Mouse (Mus musculus) thymus, postnatal 0 days (tissue): ENCODE data around the gene Xpnpep3. TPM values are rescaled to one million over a fixed set of nuclear protein-coding genes. Genes with fewer than 3 reads are reported as not detected.
"Not testable (repeated sequence)": the region's sequence is repeated elsewhere in the genome, so short reads cannot be mapped to it uniquely, and the experiment has no call there.

Experiments
- DNase-seq: peaks from one replicate; pipeline ENCODE4 v3.0.0-alpha.2; 2015; ENCODE audit warnings: low spot score
- polyA plus RNA-seq: library from polyadenylated mRNA; unstranded; fragments of >200 nt; fragmentation: Nextera tagmentation; extraction: Ambion mirVana; gene quantifications from 2 replicates; pipeline ENCODE4 v1.2.1, GENCODE M21; 2015

Xpnpep3 gene
- polyA plus RNA-seq, 1 experiment from 2014 or later, result 9.4 TPM

GRCm38 (mm10) chr15:81479446-81480213 lies 79.7 kb downstream of the Xpnpep3 start:
- DNase-seq, result no peak

- DNase-seq, result not testable (repeated sequence)
Measured at GRCm38 (mm10) chr15:81480284-81480683, 80.3 kb downstream of the Xpnpep3 start.

GRCm38 (mm10) chr15:81480977-81481379 lies 81.0 kb downstream of the Xpnpep3 start:
- DNase-seq, result peak; percentile 67

GRCm38 (mm10) chr15:81482966-81483365 lies 83.0 kb downstream of the Xpnpep3 start:
- no peak for DNase-seq

- no peak for DNase-seq
Measured at GRCm38 (mm10) chr15:81483691-81484090, 83.8 kb downstream of the Xpnpep3 start.

GRCm38 (mm10) chr15:81485483-81485882 lies 85.5 kb downstream of the Xpnpep3 start:
- no peak for DNase-seq

- no peak for DNase-seq
Measured at GRCm38 (mm10) chr15:81503466-81503865, 103.5 kb downstream of the Xpnpep3 start.

- no peak for DNase-seq
Measured at GRCm38 (mm10) chr15:81503995-81504394, 104.1 kb downstream of the Xpnpep3 start.

Other genes starting within 250 kb of the Xpnpep3 start
- gene Mrtfa, start 209.4 kb upstream of the Xpnpep3 start, polyA plus RNA-seq, result 17.3 and 19.0 TPM in 2 replicates
- 0.10 and 0.26 TPM in 2 replicates for gene Mchr1, start 164.6 kb upstream of the Xpnpep3 start, polyA plus RNA-seq
- 105 and 106 TPM in 2 replicates for gene Slc25a17, start 39.3 kb upstream of the Xpnpep3 start, polyA plus RNA-seq
- gene St13, start 61 bp upstream of the Xpnpep3 start, polyA plus RNA-seq, result 130 and 145 TPM in 2 replicates
- gene Dnajb7, start 8.2 kb downstream of the Xpnpep3 start, polyA plus RNA-seq, result 0.63 and 1.4 TPM in 2 replicates
- gene Rbx1, start 66.2 kb downstream of the Xpnpep3 start, polyA plus RNA-seq, result 650 and 668 TPM in 2 replicates
- 9.5 and 11.7 TPM in 2 replicates for gene Ep300, start 185.2 kb downstream of the Xpnpep3 start, polyA plus RNA-seq